Mouse (Mus musculus) liver, embryonic 14 days (tissue): ENCODE data around the gene Lrcol1. TPM values are rescaled to one million over a fixed set of nuclear protein-coding genes. Genes with fewer than 3 reads are reported as not detected.

Experiments used
- polyA plus RNA-seq: library from polyadenylated mRNA; depleted of rRNA; stranded (reverse); fragments of >200 nt; gene quantifications from 2 replicates; pipeline ENCODE4 v1.2.3, GENCODE M21; 2012; rRNA removed

Gene Lrcol1
- not detected in 2 replicates for polyA plus RNA-seq

GRCm38 (mm10) chr5:110344524-110344923 lies at the start of gene Lrcol1:
Gene Lrcol1, plus strand, starts transcription at chr5:110344730.

GRCm38 (mm10) chr5:110342648-110343284 lies 1.8 kb upstream of the Lrcol1 start, which contains the start of gene P2rx2:
Gene P2rx2, minus strand, starts transcription at chr5:110343212.

Other genes with a start within 250 kb of the Lrcol1 start
- 0.07 and 0.18 TPM in 2 replicates for gene Plcxd1, start 244.8 kb upstream of the Lrcol1 start, polyA plus RNA-seq
- gene Gtpbp6, start 236.5 kb upstream of the Lrcol1 start, polyA plus RNA-seq, result 17.9 and 19.1 TPM in 2 replicates
- 0.68 and 0.84 TPM in 2 replicates for gene Zfp605, start 234.6 kb upstream of the Lrcol1 start, polyA plus RNA-seq
- gene Chfr, start 208.9 kb upstream of the Lrcol1 start, polyA plus RNA-seq, result 14.7 and 16.9 TPM in 2 replicates
- gene Golga3, start 168.0 kb upstream of the Lrcol1 start, polyA plus RNA-seq, result 5.0 and 5.1 TPM in 2 replicates
- gene Ankle2, start 113.7 kb upstream of the Lrcol1 start, polyA plus RNA-seq, result 5.9 and 7.0 TPM in 2 replicates
- 17.6 and 20.1 TPM in 2 replicates for gene Pgam5, start 74.8 kb upstream of the Lrcol1 start, polyA plus RNA-seq
- gene Pxmp2, start 58.5 kb upstream of the Lrcol1 start, polyA plus RNA-seq, result 14.8 and 17.5 TPM in 2 replicates
- 14.8 and 18.5 TPM in 2 replicates for gene Pole, start 58.4 kb upstream of the Lrcol1 start, polyA plus RNA-seq
- 0.02 TPM in 1 of 2 replicates, not detected in the other for gene P2rx2, start 1.5 kb upstream of the Lrcol1 start, polyA plus RNA-seq
- 7.2 and 9.3 TPM in 2 replicates for gene Fbrsl1, start 103.8 kb downstream of the Lrcol1 start, polyA plus RNA-seq
- 0.06 and 0.07 TPM in 2 replicates for gene Galnt9, start 199.6 kb downstream of the Lrcol1 start, polyA plus RNA-seq